11 mouse cellular contexts compared by ENCODE assay signal in genomic region chr16:46926060-46926459, GRCm38 (mm10).
DNase-seq lines count a peak whose midpoint lies in the region; ATAC-seq and TF ChIP-seq lines count a peak whose summit lies in the region.
"Had no signal": no experiment of that assay in that cellular context is flagged by ENCODE, and none has a peak within 500 bp of the region (broad histone marks: within the 10 kb centered on the region; RNA-seq: fewer than 3 reads in every experiment).

No protein-coding gene starts in this region.

- no peak overlapping the region for H3K4me3 ChIP-seq in layer of hippocampus, adult 2 months
- no peak overlapping the region for H3K4me3 ChIP-seq in lung, postnatal 0 days (ENCODE audit: low read depth, low read length)
- H3K4me3 ChIP-seq: neural tube, embryonic 12.5 days had no signal

- no peaks in the 10 kb centered on the region for H3K27me3 ChIP-seq in lung, postnatal 0 days (replicated peaks; ENCODE audit: insufficient read depth, low read length)
- H3K27me3 ChIP-seq: neural tube, embryonic 12.5 days had no signal

- peak; percentile 10 for DNase-seq in embryo, embryonic 10.5 days (ENCODE audit: low spot score)
- DNase-seq in embryo, embryonic 11 days, result no peak
- no peak for DNase-seq in layer of hippocampus, adult 2 months (ENCODE audit: low spot score in 2 of 2)
- no peak for DNase-seq in layer of hippocampus, adult 8-10 months (ENCODE audit: low spot score in 2 of 2)
- peak; percentile 18 for DNase-seq in ZHBTc4 (ENCODE audit: low read depth, low spot score)
- DNase-seq in lung, postnatal 0 days (ENCODE audit: low spot score), result no peak
- no peak for DNase-seq in spleen, adult 18-20 months
- DNase-seq in frontal cortex, adult 2 months (ENCODE audit: extremely low spot score in 1 of 2, low spot score in 1 of 2), result no peak
- DNase-seq: heart, postnatal 36 days had no signal

- H3K9ac ChIP-seq in lung, postnatal 0 days (replicated peaks; ENCODE audit: low read depth), result no peak overlapping the region
- H3K9ac ChIP-seq: neural tube, embryonic 12.5 days had no signal

- H3K27ac ChIP-seq in layer of hippocampus, adult 2 months, result no peak overlapping the region
- no peak overlapping the region for H3K27ac ChIP-seq in lung, postnatal 0 days (ENCODE audit: low read length)
- H3K27ac ChIP-seq: macrophage; neural tube, embryonic 12.5 days had no signal

- TF ChIP-seq CTCF in layer of hippocampus, adult 2 months (conservative IDR thresholded peaks at IDR 0.05), result peak; percentile 39
- TF ChIP-seq CTCF in lung, postnatal 0 days (IDR thresholded peaks at IDR 0.05), result peak; percentile 41

- no peak for TF ChIP-seq EP300 in lung, postnatal 0 days (IDR thresholded peaks at IDR 0.05)

- no peaks in the 10 kb centered on the region for H3K4me1 ChIP-seq in lung, postnatal 0 days (ENCODE audit: insufficient read depth, low read depth, low read length)
- H3K4me1 ChIP-seq: neural tube, embryonic 12.5 days had no signal

- no peak for ATAC-seq in lung, postnatal 0 days

- 54% methylated on average over 3 of the region's 3 CpGs for WGBS in lung, postnatal 0 days

- H3K9me3 ChIP-seq in lung, postnatal 0 days (ENCODE audit: low read length), result no peaks in the 10 kb centered on the region
- H3K9me3 ChIP-seq: neural tube, embryonic 12.5 days had no signal

- H3K36me3 ChIP-seq in lung, postnatal 0 days (ENCODE audit: insufficient read depth, low read length), result no peaks in the 10 kb centered on the region
- H3K36me3 ChIP-seq: neural tube, embryonic 12.5 days had no signal

- no peak overlapping the region for H3K4me2 ChIP-seq in lung, postnatal 0 days (replicated peaks; ENCODE audit: low read depth, low read length)
- H3K4me2 ChIP-seq: neural tube, embryonic 12.5 days had no signal

Comparison
In these comparisons a context has a peak if more than half of its experiments do, and no peak if none do; other contexts are left out.
1. DNase-seq: peak in embryo, embryonic 10.5 days (single experiment) and ZHBTc4 (single experiment); none in embryo, embryonic 11 days (single experiment), layer of hippocampus, adult 2 months (0 of 2), layer of hippocampus, adult 8-10 months (0 of 2), lung, postnatal 0 days (single experiment), spleen, adult 18-20 months (0 of 2) and frontal cortex, adult 2 months (0 of 2).